Mouse (Mus musculus) megakaryocyte progenitor cell, adult 5-6 weeks (primary cell): Measurements from ENCODE around the gene Myl4. TPM values are rescaled to one million over a fixed set of nuclear protein-coding genes. Genes with fewer than 3 reads are reported as not detected.
A peak's percentile ranks its signal among the peaks of the same experiment; 100 is the strongest.

Experiments used
- ATAC-seq: replicated peaks from 2 replicates; pipeline ENCODE4 v1.8.0; 2016; ENCODE audit warnings: mild to moderate bottlenecking, moderate TSS enrichment, inconsistent platforms; ENCODE audit not compliant: poor library complexity
- total RNA-seq, 2 experiments: library from RNA; stranded (forward) in 1 of 2; stranded (reverse) in 1 of 2; fragments of 157-497, 149-512 nt in 1 of 2; fragments of 200-1000 nt in 1 of 2; gene quantifications; 2 replicates each; pipeline versions ENCODE4 v1.2.3 to v1.2.4; 2015 to 2017

The Myl4 gene
- total RNA-seq, 2 experiments from 2014 or later: 3.2 to 4.9 TPM

- 0 out of 2 replicates have a peak, but pooled peaks have one; percentile 14 for ATAC-seq
Observed at GRCm38 (mm10) chr11:104599265-104599945, 48.9 kb downstream of the Myl4 start.

- ATAC-seq: no peak
Observed at GRCm38 (mm10) chr11:104600675-104601074, 50.2 kb downstream of the Myl4 start.

DNA sequence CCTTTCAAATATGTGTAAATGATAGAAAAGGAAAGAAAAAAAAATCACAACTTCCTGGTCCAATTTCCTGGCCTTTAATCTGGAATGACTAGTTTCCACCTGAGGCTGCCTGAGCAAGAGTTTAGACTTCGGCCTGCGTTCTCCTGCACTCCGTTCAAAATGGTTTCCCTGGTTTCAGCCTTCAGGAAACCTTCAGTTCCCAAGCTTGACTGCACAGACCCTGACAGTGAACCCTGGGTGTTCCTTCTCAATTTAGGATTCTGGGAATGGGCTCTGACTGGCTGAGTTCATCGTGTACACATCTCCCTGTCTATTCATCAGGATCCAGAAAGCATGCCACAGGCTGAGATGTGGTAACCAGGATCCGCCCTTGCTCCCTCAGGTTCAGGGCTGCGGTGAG lies 53.7 kb downstream of the Myl4 start:
- ATAC-seq: no peak

GRCm38 (mm10) chr11:104607491-104608245 lies 57.2 kb downstream of the Myl4 start, which contains the start of gene Itgb3:
TSS of gene Itgb3 (plus strand) at chr11:104608000.
- peak; percentile 41 for ATAC-seq

- ATAC-seq: no peak
Observed at GRCm38 (mm10) chr11:104608249-104608920, 57.9 kb downstream of the Myl4 start.

GRCm38 (mm10) chr11:104609033-104609684 lies 58.7 kb downstream of the Myl4 start:
- ATAC-seq: peak; percentile 35

DNA sequence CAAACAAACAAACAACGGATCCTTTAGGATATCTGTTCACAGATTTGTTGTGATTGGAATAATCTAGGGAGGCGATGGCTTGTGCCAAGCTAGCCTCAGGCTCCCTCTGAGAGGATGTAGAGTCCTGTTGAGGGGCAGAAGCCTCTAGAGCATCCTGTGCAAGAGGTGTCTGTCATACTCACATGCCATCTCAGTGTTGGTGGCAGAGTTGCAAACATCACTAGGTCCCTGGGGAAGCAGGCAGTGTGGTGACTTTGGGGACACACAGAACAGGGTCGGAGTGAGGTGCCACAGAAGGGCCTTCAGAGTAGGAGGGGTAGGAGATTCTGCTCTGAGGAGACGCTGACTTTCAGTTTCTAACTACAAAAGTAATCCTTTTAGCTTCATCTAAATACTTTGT lies 59.3 kb downstream of the Myl4 start:
- no peak for ATAC-seq

- peak; percentile 61 for ATAC-seq
Observed at GRCm38 (mm10) chr11:104611579-104612151, 61.2 kb downstream of the Myl4 start.

GRCm38 (mm10) chr11:104613551-104613950 lies 63.1 kb downstream of the Myl4 start:
- ATAC-seq: no peak

GRCm38 (mm10) chr11:104614130-104614529 lies 63.7 kb downstream of the Myl4 start:
- ATAC-seq: peak; percentile 43

- 0 out of 2 replicates have a peak, but pooled peaks have one; percentile 7 for ATAC-seq
Observed at GRCm38 (mm10) chr11:104616182-104616581, 65.7 kb downstream of the Myl4 start.

DNA sequence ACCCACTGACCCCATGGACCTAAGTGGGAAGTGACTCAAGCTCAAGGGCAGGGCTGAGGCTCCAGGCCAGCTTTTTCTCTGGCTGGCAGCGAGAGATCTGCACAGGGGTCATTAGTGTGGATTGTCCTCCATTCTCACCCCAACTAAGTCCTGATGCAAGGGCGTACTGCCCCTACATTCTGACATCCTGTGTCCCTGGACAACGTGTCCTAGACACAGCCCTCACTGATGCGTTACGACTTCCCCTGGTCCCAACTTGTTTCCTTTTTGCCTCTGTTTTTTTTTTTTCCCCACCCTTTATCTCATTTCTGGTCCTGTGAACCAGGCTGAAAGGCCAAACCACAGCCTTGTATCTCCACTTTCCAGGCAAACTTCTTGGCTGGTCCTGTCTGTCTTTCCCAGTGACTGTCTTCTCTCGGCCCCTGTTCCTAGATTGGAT lies 68.2 kb downstream of the Myl4 start:
- ATAC-seq: peak; percentile 19

DNA sequence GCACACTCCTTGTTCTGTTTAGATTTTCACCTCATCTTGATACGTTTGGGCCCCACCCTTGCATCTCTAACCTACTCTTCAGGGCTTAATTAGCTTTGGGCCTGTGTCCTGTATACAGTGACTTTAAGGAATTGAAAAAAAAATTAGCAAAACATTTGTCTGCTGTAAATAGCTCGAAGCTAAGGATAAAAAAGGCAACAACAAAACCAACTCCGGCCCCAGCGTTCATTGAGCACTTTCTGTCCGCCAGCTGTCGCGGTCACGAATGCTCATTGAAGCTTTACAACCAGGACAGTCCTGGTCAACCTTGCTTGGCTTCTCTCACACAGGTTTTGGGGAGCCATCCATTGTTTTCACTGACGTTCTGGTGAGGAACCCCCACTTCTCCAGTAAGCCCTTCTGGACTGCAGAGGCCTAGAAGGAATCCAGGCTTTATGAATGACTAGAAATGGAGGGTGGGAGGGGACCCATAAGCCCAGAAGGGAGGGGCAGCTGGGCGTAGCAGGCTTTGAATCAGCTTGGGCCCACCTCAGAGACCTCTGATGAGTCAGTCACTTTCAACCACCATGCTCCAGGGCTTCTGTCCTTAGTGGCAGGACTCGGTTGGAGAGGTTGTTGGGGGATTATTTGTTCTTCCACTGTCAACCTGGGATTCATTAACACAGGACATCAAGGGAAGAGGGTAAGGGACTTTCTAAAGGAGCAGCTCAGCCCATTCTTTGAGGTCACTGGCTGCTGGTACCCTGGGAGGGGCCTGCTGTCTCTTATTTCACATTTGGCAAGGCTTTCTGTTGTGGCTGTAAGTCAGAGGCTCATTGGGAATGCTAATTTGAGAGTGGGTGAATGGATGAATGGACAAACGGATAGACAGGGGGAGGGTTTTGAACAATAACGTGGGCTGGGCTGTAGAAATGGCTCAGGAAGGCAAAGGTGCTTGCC lies 68.9 kb downstream of the Myl4 start:
- ATAC-seq: no peak

GRCm38 (mm10) chr11:104622040-104622962 lies 71.8 kb downstream of the Myl4 start:
- peak; percentile 32 for ATAC-seq

GRCm38 (mm10) chr11:104624791-104625391 lies 74.4 kb downstream of the Myl4 start:
- no peak for ATAC-seq

DNA sequence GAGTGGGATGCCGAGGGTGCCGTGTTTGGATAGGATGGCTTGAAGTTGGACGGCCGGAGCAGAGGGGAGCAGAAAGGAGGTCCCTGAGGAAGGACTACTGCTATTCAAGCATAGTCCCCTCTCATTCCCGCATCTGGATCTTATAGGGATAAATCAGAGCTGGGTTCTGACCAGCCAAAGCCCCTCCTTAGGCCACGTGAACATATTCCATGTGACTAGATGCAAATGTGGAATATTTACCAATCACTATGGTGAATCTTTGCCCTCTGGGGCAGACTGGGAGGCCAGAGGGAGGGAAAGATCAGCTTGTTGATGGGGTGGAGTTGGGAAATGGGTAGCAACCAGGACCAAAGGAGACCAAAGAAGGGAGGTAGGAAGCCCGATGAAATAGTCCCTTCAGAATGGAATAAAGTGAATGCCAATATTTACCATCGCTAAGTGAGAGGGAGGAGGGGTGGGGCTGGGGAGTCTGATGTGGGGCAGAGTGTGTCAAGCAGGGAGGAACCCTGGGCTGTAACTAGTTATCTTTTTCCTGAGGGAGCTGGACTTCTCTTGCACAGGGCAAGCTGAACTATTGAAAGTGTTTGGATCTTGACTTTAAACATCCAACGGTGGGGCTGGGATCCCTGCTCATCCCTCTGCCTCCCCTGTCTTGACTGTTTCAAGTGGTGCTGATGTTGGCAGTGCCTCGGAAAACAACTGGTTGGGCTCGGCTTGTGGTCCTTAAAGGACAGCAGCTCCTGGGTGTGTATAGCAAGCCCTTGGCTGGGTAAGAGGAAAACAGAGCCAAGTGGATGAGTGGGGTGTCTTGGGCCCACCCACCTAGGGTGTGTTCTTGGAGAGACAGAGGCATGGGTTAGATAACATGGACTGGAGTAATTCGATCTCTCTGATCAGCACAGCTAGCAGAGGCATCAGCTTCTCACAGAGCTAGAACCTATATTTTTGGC lies 75.3 kb downstream of the Myl4 start:
- ATAC-seq: peak; percentile 16; the same call in 1 of the 2 replicates

GRCm38 (mm10) chr11:104626635-104627034 lies 76.2 kb downstream of the Myl4 start:
- ATAC-seq: no peak
